Mouse (Mus musculus): ENCODE data around the gene Kctd12. TPM values are rescaled to one million over a fixed set of nuclear protein-coding genes. Genes with fewer than 3 reads are reported as not detected.

The Kctd12 gene
- polyA plus RNA-seq, 1 experiment from 2014 or later = 7.0 TPM

- no peak overlapping the region for H3K27ac ChIP-seq (ENCODE audit: low read depth, low read length)
- no peak for ATAC-seq
Measured at GRCm38 (mm10) chr14:102975865-102976264, 6.6 kb downstream of the Kctd12 start.

DNA sequence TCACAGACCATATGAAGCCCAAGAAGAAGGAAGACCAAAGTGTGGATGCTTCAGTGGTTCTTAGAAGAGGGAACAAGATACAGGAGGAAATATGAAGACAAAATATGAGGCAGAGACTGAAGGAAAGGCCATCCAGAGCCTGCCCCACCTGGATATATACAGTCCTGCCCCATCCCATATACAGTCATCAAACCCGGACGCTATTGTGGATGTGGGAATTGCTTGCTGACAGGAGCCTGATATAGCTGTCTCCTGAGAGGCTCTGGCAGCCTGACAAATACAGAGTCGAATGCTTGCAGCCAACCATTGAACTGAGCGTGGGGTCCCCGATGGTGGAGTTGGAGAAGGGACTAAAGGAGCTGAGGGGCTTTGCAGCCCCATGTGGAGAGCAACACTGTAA lies 13.6 kb downstream of the Kctd12 start:
- TF ChIP-seq CTCF (IDR thresholded peaks at IDR 0.05; ENCODE audit: low read depth) = no peak
- Histone ChIP-seq H3K36me3 (ENCODE audit: control insufficient read depth, insufficient read depth) (no peaks in the 10 kb centered on the region), H3K9me3 (ENCODE audit: control insufficient read depth) (no peaks in the 10 kb centered on the region), H3K27ac (ENCODE audit: low read depth, low read length) (no peak overlapping the region), H3K4me3 (ENCODE audit: low read depth, low read length) (no peak overlapping the region), H3K4me1 (replicated peaks; ENCODE audit: control insufficient read depth, insufficient read depth, low read length) (no peaks in the 10 kb centered on the region), H3K4me2 (replicated peaks; ENCODE audit: low read depth) (no peak overlapping the region), H3K27me3 (replicated peaks; ENCODE audit: control insufficient read depth, insufficient read depth, low read length) (no peaks in the 10 kb centered on the region), H3K9ac (ENCODE audit: low read depth, low read length) (no peak overlapping the region)
- 80% methylated on average over 5 of the region's 5 CpGs for WGBS
- no peak for ATAC-seq

More at GRCm38 (mm10) chr14:102975865-102976264, 6.6 kb downstream of the Kctd12 start:
- H3K4me2 ChIP-seq (replicated peaks; ENCODE audit: low read depth) = no peak overlapping the region
- no peak overlapping the region for H3K9ac ChIP-seq (ENCODE audit: low read depth, low read length)
- H3K4me3 ChIP-seq (ENCODE audit: low read depth, low read length) = no peak overlapping the region
- H3K27me3 ChIP-seq (replicated peaks; ENCODE audit: control insufficient read depth, insufficient read depth, low read length) = peaks cover 4% of the 10 kb centered on the region; the same call in 1 of the 2 replicates
- 83% methylated on average over 6 of the region's 6 CpGs for WGBS
- no peak for TF ChIP-seq CTCF (IDR thresholded peaks at IDR 0.05; ENCODE audit: low read depth)
- peaks cover 2% of the 10 kb centered on the region; the same call in 1 of the 2 replicates for H3K4me1 ChIP-seq (replicated peaks; ENCODE audit: control insufficient read depth, insufficient read depth, low read length)
- H3K9me3 ChIP-seq (ENCODE audit: control insufficient read depth) = no peaks in the 10 kb centered on the region
- no peaks in the 10 kb centered on the region for H3K36me3 ChIP-seq (ENCODE audit: control insufficient read depth, insufficient read depth)

- no peak for TF ChIP-seq CTCF (IDR thresholded peaks at IDR 0.05; ENCODE audit: low read depth)
- H3K27me3 ChIP-seq (replicated peaks; ENCODE audit: control insufficient read depth, insufficient read depth, low read length) = no peaks in the 10 kb centered on the region
Measured at GRCm38 (mm10) chr14:102966241-102966640, 16.2 kb downstream of the Kctd12 start.

DNA sequence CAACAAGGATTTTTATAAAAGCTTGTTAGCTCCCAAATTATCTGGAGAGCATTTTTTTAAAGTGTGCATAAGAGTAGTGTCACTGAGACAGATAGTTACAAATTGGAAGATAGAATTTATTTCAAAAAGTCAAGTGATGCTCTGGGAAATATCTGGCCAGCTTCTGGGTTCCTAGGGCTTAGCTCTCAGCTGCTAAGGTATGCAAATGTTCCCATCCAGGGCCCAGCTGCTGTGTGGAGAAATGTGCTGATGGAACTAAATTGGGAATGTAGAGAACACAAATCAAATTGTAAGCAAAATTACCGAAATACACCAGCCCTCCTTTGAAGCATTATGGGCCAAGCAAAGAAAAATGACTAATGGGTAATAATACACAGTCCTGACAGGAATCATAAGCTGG lies 16.6 kb downstream of the Kctd12 start:
- no peak overlapping the region for H3K4me2 ChIP-seq (replicated peaks; ENCODE audit: low read depth)
- 53% methylated on average over 1 of the region's 1 CpGs for WGBS
- H3K9me3 ChIP-seq (ENCODE audit: control insufficient read depth) = no peaks in the 10 kb centered on the region
- no peak overlapping the region for H3K4me3 ChIP-seq (ENCODE audit: low read depth, low read length)
- no peaks in the 10 kb centered on the region for H3K27me3 ChIP-seq (replicated peaks; ENCODE audit: control insufficient read depth, insufficient read depth, low read length)
- H3K4me1 ChIP-seq (replicated peaks; ENCODE audit: control insufficient read depth, insufficient read depth, low read length) = no peaks in the 10 kb centered on the region
- no peak for ATAC-seq
- no peak for TF ChIP-seq CTCF (IDR thresholded peaks at IDR 0.05; ENCODE audit: low read depth)
- no peaks in the 10 kb centered on the region for H3K36me3 ChIP-seq (ENCODE audit: control insufficient read depth, insufficient read depth)
- no peak overlapping the region for H3K9ac ChIP-seq (ENCODE audit: low read depth, low read length)
- H3K27ac ChIP-seq (ENCODE audit: low read depth, low read length) = no peak overlapping the region

More at GRCm38 (mm10) chr14:102966241-102966640, 16.2 kb downstream of the Kctd12 start:
- no peak overlapping the region for H3K4me2 ChIP-seq (replicated peaks; ENCODE audit: low read depth)
- 53% methylated on average over 7 of the region's 7 CpGs for WGBS
- no peak overlapping the region for H3K9ac ChIP-seq (ENCODE audit: low read depth, low read length)
- no peak for ATAC-seq
- no peak overlapping the region for H3K4me3 ChIP-seq (ENCODE audit: low read depth, low read length)
- H3K27ac ChIP-seq (ENCODE audit: low read depth, low read length) = no peak overlapping the region
- H3K36me3 ChIP-seq (ENCODE audit: control insufficient read depth, insufficient read depth) = no peaks in the 10 kb centered on the region
- H3K4me1 ChIP-seq (replicated peaks; ENCODE audit: control insufficient read depth, insufficient read depth, low read length) = no peaks in the 10 kb centered on the region
- H3K9me3 ChIP-seq (ENCODE audit: control insufficient read depth) = no peaks in the 10 kb centered on the region

DNA sequence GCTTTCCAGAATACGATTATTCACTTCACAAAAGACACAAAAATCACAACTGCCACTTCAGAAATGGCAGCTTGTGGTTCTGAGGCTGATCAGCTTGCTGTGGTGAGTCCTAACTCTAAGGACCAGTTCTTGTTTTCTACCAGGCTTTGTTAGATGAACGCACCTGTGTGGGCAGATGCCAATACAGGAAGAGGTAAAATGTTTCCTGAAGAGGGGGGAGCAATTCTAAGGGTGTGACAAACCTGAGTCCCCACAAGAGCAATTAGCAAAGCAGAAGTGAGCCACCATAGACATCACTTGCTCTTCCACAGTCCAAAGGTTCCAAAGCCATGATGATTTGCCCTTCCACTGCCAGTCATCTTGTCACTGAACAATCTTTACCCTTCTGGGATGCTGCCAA lies 20.4 kb downstream of the Kctd12 start:
- no peaks in the 10 kb centered on the region for H3K4me1 ChIP-seq (replicated peaks; ENCODE audit: control insufficient read depth, insufficient read depth, low read length)
- no peaks in the 10 kb centered on the region for H3K9me3 ChIP-seq (ENCODE audit: control insufficient read depth)
- TF ChIP-seq CTCF (IDR thresholded peaks at IDR 0.05; ENCODE audit: low read depth) = no peak
- 84% methylated on average over 2 of the region's 2 CpGs for whole genome bisulfite sequencing
- H3K36me3 ChIP-seq (ENCODE audit: control insufficient read depth, insufficient read depth) = no peaks in the 10 kb centered on the region
- H3K27ac ChIP-seq (ENCODE audit: low read depth, low read length) = no peak overlapping the region
- ATAC-seq = no peak
- no peak overlapping the region for H3K4me3 ChIP-seq (ENCODE audit: low read depth, low read length)
- no peak overlapping the region for H3K4me2 ChIP-seq (replicated peaks; ENCODE audit: low read depth)
- H3K9ac ChIP-seq (ENCODE audit: low read depth, low read length) = no peak overlapping the region
- no peaks in the 10 kb centered on the region for H3K27me3 ChIP-seq (replicated peaks; ENCODE audit: control insufficient read depth, insufficient read depth, low read length)

DNA sequence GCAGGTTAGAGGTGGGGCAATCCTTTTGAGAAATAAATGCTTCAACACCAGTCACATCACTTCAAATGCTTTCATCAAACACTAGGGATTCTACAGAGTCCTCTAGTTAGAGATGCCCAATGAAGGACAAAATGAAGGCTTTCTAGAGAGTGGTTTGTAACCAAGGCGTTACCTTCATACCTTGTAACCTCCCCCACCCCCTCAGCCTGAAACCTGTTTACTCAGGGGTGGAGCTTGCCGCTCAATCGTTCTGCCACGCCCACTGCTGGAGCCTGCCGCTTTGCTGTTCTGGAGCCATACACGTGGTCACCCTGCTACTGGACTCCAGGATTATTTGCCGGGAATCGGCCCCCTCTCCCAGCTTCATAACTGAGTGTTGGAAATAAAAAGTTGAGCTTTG lies 28.9 kb downstream of the Kctd12 start:
- 24% methylated on average over 8 of the region's 8 CpGs for whole genome bisulfite sequencing
- Histone ChIP-seq H3K4me2 (replicated peaks; ENCODE audit: low read depth) (no peak overlapping the region), H3K9ac (ENCODE audit: low read depth, low read length) (no peak overlapping the region), H3K36me3 (ENCODE audit: control insufficient read depth, insufficient read depth) (no peaks in the 10 kb centered on the region), H3K27ac (ENCODE audit: low read depth, low read length) (no peak overlapping the region), H3K27me3 (replicated peaks; ENCODE audit: control insufficient read depth, insufficient read depth, low read length) (no peaks in the 10 kb centered on the region), H3K4me1 (replicated peaks; ENCODE audit: control insufficient read depth, insufficient read depth, low read length) (no peaks in the 10 kb centered on the region), H3K9me3 (ENCODE audit: control insufficient read depth) (no peaks in the 10 kb centered on the region), H3K4me3 (ENCODE audit: low read depth, low read length) (no peak overlapping the region)
- TF ChIP-seq CTCF (IDR thresholded peaks at IDR 0.05; ENCODE audit: low read depth) = no peak
- no peak for ATAC-seq

- 33% methylated on average over 1 of the region's 1 CpGs for WGBS
Measured at GRCm38 (mm10) chr14:102951974-102952373, 30.5 kb downstream of the Kctd12 start.

More at GRCm38 (mm10) chr14:102951974-102952373, 30.5 kb downstream of the Kctd12 start:
- ATAC-seq = no peak
- TF ChIP-seq CTCF (IDR thresholded peaks at IDR 0.05; ENCODE audit: low read depth) = no peak
- Histone ChIP-seq H3K4me1 (replicated peaks; ENCODE audit: control insufficient read depth, insufficient read depth, low read length) (no peaks in the 10 kb centered on the region), H3K4me2 (replicated peaks; ENCODE audit: low read depth) (no peak overlapping the region), H3K4me3 (ENCODE audit: low read depth, low read length) (no peak overlapping the region), H3K36me3 (ENCODE audit: control insufficient read depth, insufficient read depth) (no peaks in the 10 kb centered on the region), H3K27ac (ENCODE audit: low read depth, low read length) (no peak overlapping the region), H3K9me3 (ENCODE audit: control insufficient read depth) (no peaks in the 10 kb centered on the region), H3K27me3 (replicated peaks; ENCODE audit: control insufficient read depth, insufficient read depth, low read length) (no peaks in the 10 kb centered on the region), H3K9ac (ENCODE audit: low read depth, low read length) (no peak overlapping the region)

Measured in intestine, postnatal 0 days (tissue).